Mouse (Mus musculus): ENCODE results near the gene Dok3.

The Dok3 gene

DNA sequence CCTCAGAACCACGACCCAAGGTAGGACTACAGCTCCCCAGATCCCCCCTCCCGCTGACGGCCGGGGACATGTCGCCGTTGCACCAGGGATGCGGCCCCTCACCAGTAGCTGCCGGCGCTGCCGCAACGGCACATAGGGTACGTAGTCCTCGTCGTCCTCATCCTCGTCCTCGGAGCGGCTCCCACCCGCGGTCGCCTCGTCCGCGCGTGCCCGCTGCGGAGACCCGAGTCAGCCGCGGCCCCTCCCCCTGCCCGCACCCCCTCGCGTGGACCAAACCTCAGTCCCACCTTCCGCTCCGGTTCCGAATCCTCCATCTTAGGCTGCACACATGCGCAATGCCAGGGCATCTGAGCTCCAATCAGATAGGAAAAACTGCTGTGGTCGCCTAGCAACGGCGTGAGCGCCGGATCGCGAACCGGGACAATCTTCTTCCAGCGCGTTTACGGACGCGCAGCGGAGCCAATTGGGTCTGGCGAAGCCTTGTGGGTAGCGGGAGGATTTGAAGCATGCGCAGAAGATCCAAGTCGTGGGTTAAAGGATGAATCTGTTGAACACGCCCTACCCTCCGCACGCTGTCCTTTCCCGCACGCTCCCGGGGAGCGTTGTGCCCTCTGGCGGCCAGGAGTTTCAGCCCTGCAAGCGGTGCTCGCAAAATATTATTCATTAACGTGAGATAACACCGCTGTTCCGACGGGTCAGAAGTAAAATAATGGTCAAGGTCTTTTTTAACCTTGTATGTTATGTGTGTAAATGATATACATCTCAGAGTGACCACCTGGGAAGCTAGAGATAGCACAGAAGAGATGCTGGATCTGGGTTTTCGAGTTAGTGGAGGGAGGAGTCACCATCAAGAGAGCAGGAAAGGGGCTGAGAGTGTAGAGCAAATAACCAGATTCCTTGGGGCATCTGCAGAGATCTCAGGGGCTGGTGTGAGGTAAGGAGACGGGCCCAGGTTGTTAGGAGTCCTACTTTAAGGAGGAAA, 7.4 kb upstream of the Dok3 start, which contains the start of gene Ddx41:
Gene Ddx41, minus strand, starts transcription at position 465 of the 982 bp plus-strand sequence.
- DNase-seq: peak; percentile 98 to 99

DNA sequence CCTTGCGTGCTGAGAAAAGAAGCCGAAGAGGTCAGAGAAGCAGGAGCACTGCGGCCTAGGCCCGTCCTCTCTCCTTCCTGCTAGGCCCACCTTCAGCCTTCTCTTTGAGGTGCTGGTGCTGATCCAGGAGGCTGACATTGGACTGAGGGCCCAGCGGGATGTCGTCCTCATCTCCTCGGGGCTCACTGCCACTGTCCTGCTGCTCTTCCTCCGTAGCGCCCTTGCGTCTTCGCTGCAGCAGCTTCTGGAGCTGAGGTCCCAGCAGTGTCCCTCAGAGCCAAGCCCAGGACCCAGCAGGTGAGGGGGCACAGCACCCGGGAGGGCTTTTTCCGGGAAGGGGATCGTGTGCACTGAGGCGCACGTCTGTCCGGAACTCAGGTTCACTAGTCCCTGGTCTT, 6.7 kb upstream of the Dok3 start:
- DNase-seq: no peak

- no peak for DNase-seq
Measured at GRCm38 (mm10) chr13:55535191-55535590, 6.1 kb upstream of the Dok3 start.

- no peak for DNase-seq
Measured at GRCm38 (mm10) chr13:55527834-55528772, 993 bp downstream of the Dok3 start.

DNA sequence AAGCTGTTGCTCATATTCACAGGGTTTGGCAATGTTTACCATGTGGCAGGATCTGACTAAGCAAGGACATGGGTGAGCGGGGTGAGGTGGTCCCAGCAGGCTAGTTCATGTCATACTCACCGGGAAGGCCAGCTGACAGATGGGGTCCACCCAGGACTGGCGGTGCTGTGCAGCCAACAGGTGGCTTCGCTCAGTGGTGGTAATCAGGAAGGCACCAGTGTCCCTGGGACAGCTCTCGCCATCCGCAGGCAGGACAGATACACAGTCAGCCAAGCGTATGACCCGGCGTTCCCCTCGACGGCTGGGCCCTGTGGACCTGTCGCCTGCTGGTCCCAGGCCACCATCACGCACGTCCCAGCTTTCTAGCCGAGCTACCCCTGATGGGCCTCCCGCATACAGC, 1.9 kb downstream of the Dok3 start:
- no peak for DNase-seq

DNA sequence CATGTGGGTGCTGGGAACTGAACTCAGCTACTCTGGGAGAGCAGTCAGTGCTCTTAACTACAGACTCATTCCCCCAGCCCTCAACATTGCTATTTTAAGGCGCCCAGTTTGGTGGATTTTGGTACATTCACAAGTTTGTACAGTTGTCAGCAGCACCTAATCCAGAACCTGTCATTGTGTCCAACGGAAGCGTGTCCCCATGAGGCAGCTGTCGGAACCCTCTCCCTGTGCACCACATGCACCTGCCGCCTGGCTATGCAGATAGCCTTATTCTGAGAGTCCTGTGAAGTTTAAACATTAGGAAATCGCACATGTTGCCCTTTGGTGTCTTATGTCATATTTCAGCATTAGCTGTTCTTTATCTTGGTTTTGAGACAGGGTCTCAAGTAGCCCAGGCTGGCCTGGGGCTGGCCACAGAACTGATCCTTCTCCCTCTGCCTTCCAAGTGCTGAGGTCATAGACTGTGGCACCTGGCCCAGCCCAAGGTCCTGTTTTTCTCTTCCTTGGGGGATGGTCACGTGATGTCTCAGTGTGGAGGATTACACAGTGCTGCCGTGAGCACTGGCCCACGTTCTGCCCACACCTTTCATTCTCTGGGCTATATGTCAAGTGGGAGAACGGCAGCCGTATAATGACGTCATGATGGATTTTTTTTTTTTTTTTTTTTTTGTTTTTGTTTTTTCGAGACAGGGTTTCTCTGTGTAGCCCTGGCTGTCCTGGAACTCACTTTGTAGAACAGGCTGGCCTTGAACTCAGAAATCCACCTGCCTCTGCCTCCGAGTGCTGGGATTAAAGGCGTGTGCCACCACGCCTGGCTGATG, 3.2 kb downstream of the Dok3 start:
- DNase-seq: no peak

DNA sequence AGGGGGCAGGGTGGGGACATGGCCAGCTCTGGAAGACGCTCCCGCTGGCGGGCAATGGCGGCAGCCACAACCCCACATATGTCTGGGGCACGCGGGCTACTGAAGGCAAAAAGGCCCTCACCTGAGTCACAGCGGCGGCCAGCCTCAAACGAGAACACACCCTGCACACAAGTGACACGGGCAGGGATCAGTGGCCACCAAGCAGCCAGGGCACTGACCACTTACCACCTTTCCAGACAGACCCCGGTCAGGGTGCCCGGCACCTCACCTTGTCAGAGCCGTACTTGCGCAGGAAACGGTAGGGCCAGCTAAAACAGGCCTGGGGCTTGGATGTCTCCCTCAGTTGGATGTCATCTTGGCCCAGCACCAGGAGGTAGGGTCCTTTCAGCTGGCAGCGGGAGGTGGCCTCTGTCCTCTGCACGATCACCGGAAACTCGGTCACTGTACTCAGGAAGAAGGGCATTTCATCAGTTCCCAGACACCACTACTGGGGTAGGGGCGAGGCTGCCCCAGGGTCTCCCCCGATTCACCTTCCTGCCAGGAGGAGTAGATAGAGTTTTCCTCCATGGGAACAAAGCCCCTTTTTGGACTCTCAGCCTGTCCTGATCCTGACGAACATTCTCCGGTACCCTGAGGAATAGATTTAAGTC, 5.0 kb downstream of the Dok3 start:
- DNase-seq: no peak

DNA sequence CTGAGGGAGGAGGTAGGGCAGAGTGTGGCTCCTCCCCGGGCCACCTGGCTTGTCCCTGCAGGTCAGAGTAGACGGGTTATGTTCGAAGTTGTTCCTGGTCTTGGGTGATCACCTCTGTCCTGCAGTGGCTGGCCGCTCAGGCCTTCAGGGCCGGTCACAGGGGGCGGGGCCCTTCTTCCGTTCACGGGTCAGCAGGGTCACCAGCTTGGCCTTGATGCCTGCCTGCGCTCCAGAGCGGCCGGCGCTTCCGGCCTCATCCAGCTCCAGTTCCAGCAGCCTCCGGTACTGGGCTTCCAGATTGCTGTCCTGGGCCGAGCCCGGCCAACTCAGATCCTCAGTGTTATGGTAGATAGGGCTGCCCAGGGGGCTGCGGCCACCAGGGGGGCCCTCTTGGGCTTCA, 5.8 kb downstream of the Dok3 start:
- DNase-seq: peak; percentile 66 to 82

GRCm38 (mm10) chr13:55522730-55523129, 6.4 kb downstream of the Dok3 start:
- peak in 1 of 2 experiments; percentile 25 for DNase-seq

- DNase-seq: no peak
Measured at GRCm38 (mm10) chr13:55519606-55520005, 9.5 kb downstream of the Dok3 start.

- DNase-seq: peak; percentile 94
Measured at GRCm38 (mm10) chr13:55516955-55517354, 12.1 kb downstream of the Dok3 start.

DNA sequence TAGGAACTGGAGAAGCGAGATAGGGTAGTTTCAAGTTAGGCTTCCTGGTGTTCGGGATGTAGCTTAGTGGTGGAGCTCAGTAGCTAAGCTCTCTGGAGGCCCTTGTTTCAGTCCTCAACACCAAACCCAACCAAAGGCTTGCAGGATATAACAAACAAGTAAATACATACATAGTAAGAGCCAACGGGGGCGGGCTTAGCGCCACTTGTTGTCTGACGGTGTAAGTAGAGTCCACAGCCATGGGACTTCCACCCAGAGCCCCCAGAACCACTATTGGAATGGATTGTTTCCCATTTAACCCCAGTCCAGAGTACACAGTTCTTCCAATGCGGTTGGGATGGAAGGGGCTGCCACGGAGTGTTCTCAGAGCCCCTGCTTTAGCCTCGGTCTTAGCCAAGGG, 15.3 kb downstream of the Dok3 start:
- DNase-seq: no peak

GRCm38 (mm10) chr13:55513111-55513748, 15.9 kb downstream of the Dok3 start, which contains the start of gene Pdlim7:
Gene Pdlim7 (minus strand): TSS chr13:55513676.
- peak; percentile 95 to 96 for DNase-seq

DNA sequence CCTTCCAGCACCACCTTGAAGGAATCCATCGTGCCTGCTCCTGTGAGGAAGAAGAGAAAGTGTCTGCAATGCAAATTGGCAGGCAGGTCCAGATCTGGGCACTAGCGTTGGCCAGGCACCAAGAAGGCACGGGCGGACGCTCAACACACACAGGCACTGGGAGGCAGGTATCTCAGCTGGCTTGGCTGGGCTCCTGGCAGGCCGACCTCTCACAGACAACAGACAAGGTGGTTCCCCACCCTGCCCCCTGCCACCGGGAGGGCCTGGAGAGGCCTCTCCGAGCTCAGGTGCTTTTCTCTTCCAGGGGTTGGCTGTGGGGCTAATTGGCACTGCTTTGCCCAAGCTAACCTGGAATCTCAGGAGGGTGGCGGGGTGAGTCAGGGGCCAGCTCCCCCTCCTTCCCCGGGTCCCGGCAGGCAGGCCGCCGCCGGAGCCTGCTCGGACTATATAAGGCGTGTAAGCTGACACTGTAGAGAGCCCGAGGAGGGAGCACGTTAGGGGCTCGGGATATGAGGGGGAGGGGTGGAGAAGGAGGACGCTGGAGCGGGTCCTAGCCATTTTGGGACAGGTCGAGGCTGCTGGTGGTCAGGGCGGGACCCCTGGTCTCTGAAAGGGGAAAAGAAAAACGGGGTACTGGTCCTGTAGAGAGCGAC, 16.6 kb downstream of the Dok3 start:
- peak; percentile 72 to 84 for DNase-seq

- no peak for DNase-seq
Measured at GRCm38 (mm10) chr13:55511492-55511861, 17.6 kb downstream of the Dok3 start.

GRCm38 (mm10) chr13:55510668-55511491, 18.2 kb downstream of the Dok3 start:
- DNase-seq: peak; percentile 82 to 90

DNA sequence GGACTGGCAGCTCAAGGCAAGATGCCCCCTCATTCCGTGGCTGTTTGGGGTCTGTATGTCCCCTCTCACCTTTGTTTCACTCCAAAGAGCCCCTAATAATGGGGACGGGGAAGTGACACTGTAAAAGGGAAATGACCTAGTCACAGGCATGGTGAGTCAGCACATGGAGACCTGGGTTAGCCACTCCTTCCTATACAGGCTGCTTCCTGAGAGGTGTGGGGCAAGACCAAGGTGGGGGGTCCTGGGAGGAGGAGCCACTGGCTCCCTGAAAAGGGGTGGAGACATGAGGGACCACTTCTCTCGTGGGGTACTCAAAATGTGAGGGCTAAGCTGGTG, 18.8 kb downstream of the Dok3 start:
- DNase-seq: no peak

DNA sequence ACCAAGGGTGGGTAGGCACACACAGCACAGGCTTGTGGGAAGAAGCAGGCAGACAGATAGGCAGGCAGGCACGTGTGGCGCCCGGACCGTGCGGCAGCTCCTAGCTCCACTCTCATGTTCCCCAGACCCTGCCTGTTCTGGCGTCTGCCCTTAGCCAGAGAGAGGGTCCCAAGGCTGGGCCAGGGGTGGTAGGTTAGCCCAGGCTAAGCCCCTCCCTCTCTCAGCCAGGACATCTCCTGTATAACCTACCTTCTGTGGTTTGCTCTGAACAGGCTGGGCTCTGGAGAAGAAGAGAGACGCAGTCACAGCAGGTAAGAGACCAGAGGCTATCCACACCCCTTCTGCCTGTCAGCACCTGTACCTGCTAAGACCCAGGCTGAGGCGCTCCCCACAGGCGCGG, 20.6 kb downstream of the Dok3 start:
- no peak for DNase-seq

DNA sequence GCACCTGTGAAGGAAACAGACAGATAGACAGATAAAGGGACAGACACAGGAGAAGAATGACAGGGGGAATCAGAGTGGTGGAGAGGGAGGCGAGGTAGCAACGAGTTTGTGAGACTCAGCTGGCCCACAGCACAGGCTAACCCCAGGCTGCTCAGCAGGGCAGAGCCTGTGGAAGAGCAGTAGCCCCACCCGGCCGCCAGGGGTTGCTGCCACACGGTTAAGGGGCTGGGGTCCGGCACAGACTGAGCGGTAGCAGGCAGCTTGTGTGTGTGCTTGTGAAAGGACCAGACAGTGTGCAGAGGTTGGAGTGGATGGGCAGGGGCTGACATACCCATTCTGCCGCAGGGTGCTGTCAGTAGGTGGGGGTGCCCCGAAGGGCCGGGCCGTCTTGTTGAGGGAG, 21.2 kb downstream of the Dok3 start:
- DNase-seq: no peak

DNA sequence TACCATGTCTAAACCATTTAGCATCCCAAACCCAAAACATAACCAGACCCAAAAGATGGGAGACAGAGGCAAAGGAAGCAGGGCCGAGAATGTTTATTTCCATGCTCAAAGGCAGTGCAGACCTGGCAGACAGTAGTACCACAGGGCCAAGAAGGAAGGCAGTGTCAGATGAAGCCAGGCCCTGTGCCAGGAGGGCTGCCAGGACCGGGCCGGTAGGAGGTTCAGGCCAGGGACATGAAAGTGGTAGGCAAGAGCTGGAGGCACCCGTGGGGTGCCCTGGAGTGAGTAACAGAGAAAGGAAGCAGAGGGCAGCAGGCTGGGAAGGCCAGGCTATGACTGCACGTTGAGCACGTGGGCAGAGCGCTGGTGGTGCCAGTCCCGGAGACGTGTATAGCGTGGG, 22.4 kb downstream of the Dok3 start:
- no peak for DNase-seq

All from kidney, postnatal 4 days (tissue).